8 mouse cellular contexts compared by ENCODE assay signal in genomic region chr6:122402240-122402639, GRCm38 (mm10).
DNase-seq lines count a peak whose midpoint lies in the region; ATAC-seq and TF ChIP-seq lines count a peak whose summit lies in the region.

No protein-coding gene starts in this region.

- no peak for TF ChIP-seq EP300 in heart, adult 2 months (IDR thresholded peaks at IDR 0.05; ENCODE audit: insufficient read depth, low read depth, low read length)

- H3K27ac ChIP-seq in heart, adult 2 months = no peak overlapping the region
- H3K27ac ChIP-seq in hindbrain, embryonic 16.5 days (ENCODE audit: low read depth, low read length) = no peak overlapping the region

- H3K4me3 ChIP-seq in heart, adult 2 months = no peak overlapping the region
- H3K4me3 ChIP-seq in hindbrain, embryonic 16.5 days (ENCODE audit: low read length) = no peak overlapping the region

- peak; percentile 80 for TF ChIP-seq CTCF in heart, adult 2 months (IDR thresholded peaks at IDR 0.05)

- no peak for ATAC-seq in hindbrain, embryonic 16.5 days

- no peaks in the 10 kb centered on the region for H3K79me2 ChIP-seq in heart, adult 2 months (replicated peaks; ENCODE audit: control insufficient read depth, insufficient read depth, low read length)

- no peak for DNase-seq in heart, adult 2 months
- no peak for DNase-seq in heart, adult 9 months (ENCODE audit: low spot score in 2 of 2)
- DNase-seq in urinary bladder, postnatal 14 days (ENCODE audit: low spot score) = peak; percentile 10
- no peak for DNase-seq in urinary bladder, postnatal 4 days (ENCODE audit: low spot score in 2 of 2)
- DNase-seq in embryo, embryonic 10.5 days (ENCODE audit: low spot score) = peak; percentile 85
- peak; percentile 40 to 57 for DNase-seq in left cerebral cortex, postnatal 14 days (ENCODE audit: low spot score in 2 of 2)
- peak; percentile 13 for DNase-seq in retina, adult 2 months (ENCODE audit: low read depth, low spot score)

- no peaks in the 10 kb centered on the region for H3K9me3 ChIP-seq in hindbrain, embryonic 16.5 days (ENCODE audit: control insufficient read depth, low read length)

- H3K36me3 ChIP-seq in heart, adult 2 months (ENCODE audit: control insufficient read depth, insufficient read depth, low read length) = no peaks in the 10 kb centered on the region
- H3K36me3 ChIP-seq in hindbrain, embryonic 16.5 days (ENCODE audit: control insufficient read depth, insufficient read depth, low read length) = no peaks in the 10 kb centered on the region

- TF ChIP-seq POLR2A in heart, adult 2 months (IDR thresholded peaks at IDR 0.05; ENCODE audit: insufficient read depth, low read depth, low read length) = no peak

- H3K27me3 ChIP-seq in heart, adult 2 months (ENCODE audit: control insufficient read depth, insufficient read depth, low read length) = no peaks in the 10 kb centered on the region
- H3K27me3 ChIP-seq in hindbrain, embryonic 16.5 days (replicated peaks; ENCODE audit: control insufficient read depth, insufficient read depth, low read length) = no peaks in the 10 kb centered on the region

- no peak overlapping the region for H3K4me2 ChIP-seq in hindbrain, embryonic 16.5 days (ENCODE audit: low read length)

- 4% methylated on average over 3 of the region's 3 CpGs for WGBS in heart, adult 2 months
- 17% methylated on average over 3 of the region's 3 CpGs for WGBS in hindbrain, embryonic 16.5 days

- H3K9ac ChIP-seq in heart, adult 2 months (ENCODE audit: low read depth, low read length) = no peak overlapping the region
- no peak overlapping the region for H3K9ac ChIP-seq in hindbrain, embryonic 16.5 days (ENCODE audit: low read depth, low read length)

- intact Hi-C loops in heart, adult 2 months (cut with DNase I) = loop anchor here (1.0 to 2.0 kb wide), 2 partner anchors 117 to 160 kb away; no protein-coding TSS in a partner anchor
- intact Hi-C loops in left cerebral cortex, postnatal 14 days (cut with DNase I) = loop anchor here (1.0 to 5.0 kb wide), 2 partner anchors 118 to 165 kb away; no protein-coding TSS in a partner anchor

- H3K4me1 ChIP-seq in heart, adult 2 months (ENCODE audit: control insufficient read depth, insufficient read depth, low read length) = no peaks in the 10 kb centered on the region
- H3K4me1 ChIP-seq in hindbrain, embryonic 16.5 days (ENCODE audit: control insufficient read depth, insufficient read depth, low read depth, low read length) = no peaks in the 10 kb centered on the region

Comparison
In these comparisons a context has a peak if more than half of its experiments do, and no peak if none do; other contexts are left out.
1. DNase-seq: peak in urinary bladder, postnatal 14 days (single experiment), embryo, embryonic 10.5 days (single experiment), left cerebral cortex, postnatal 14 days (2 of 2) and retina, adult 2 months (single experiment); none in heart, adult 2 months (0 of 2), heart, adult 9 months (0 of 2) and urinary bladder, postnatal 4 days (0 of 2).